Mouse (Mus musculus): ENCODE measurements around the gene Slc39a5. TPM values are rescaled to one million over a fixed set of nuclear protein-coding genes. Genes with fewer than 3 reads are reported as not detected.

Slc39a5 gene
- 0.44 TPM in 1 of 2 replicates, not detected in the other for polyA plus RNA-seq (2014; fragmentation: Nextera tagmentation; extraction: Ambion mirVana)

- Histone ChIP-seq H3K4me1 (ENCODE audit: control insufficient read depth, insufficient read depth, low read length) (no peaks in the 10 kb centered on the region; the same call in 1 of the 2 replicates), H3K27ac (ENCODE audit: low read depth, low read length) (no peak within 1 kb of the TSS), H3K36me3 (ENCODE audit: control insufficient read depth, insufficient read depth, low read length) (peaks cover 5% of the 10 kb centered on the region; the same call in 1 of the 2 replicates), H3K27me3 (ENCODE audit: control insufficient read depth, insufficient read depth, low read length) (no peaks in the 10 kb centered on the region), H3K9ac (replicated peaks; ENCODE audit: low read depth, low read length) (no peak within 1 kb of the TSS), H3K4me3 (ENCODE audit: low read depth, low read length) (no peak within 1 kb of the TSS), H3K9me3 (ENCODE audit: control insufficient read depth, low read length) (no peaks in the 10 kb centered on the region), H3K4me2 (ENCODE audit: low read depth, low read length) (no peak within 1 kb of the TSS)
- ATAC-seq (ENCODE audit: low read depth) = no peak
- WGBS = 34% methylated on average over 2 of the region's 2 CpGs
Observed at GRCm38 (mm10) chr10:128401056-128401455, at the start of gene Slc39a5. TSS of gene Slc39a5 (minus strand) at chr10:128401229.

- Histone ChIP-seq H3K27ac (ENCODE audit: low read depth, low read length) (no peak overlapping the region), H3K9me3 (ENCODE audit: control insufficient read depth, low read length) (no peaks in the 10 kb centered on the region), H3K4me1 (ENCODE audit: control insufficient read depth, insufficient read depth, low read length) (no peaks in the 10 kb centered on the region), H3K9ac (replicated peaks; ENCODE audit: low read depth, low read length) (no peak overlapping the region), H3K4me2 (ENCODE audit: low read depth, low read length) (no peak overlapping the region), H3K36me3 (ENCODE audit: control insufficient read depth, insufficient read depth, low read length) (peaks cover 10% of the 10 kb centered on the region; the same call in 1 of the 2 replicates), H3K27me3 (ENCODE audit: control insufficient read depth, insufficient read depth, low read length) (no peaks in the 10 kb centered on the region), H3K4me3 (ENCODE audit: low read depth, low read length) (no peak overlapping the region)
- WGBS = 79% methylated on average over 4 of the region's 4 CpGs
- no peak for ATAC-seq (ENCODE audit: low read depth)
Observed at GRCm38 (mm10) chr10:128445407-128445806, 44.4 kb upstream of the Slc39a5 start.

GRCm38 (mm10) chr10:128444354-128444753 is 43.3 kb upstream of the Slc39a5 start:
- H3K4me2 ChIP-seq (ENCODE audit: low read depth, low read length) = no peak overlapping the region
- no peak overlapping the region for H3K9ac ChIP-seq (replicated peaks; ENCODE audit: low read depth, low read length)
- no peaks in the 10 kb centered on the region for H3K9me3 ChIP-seq (ENCODE audit: control insufficient read depth, low read length)
- no peaks in the 10 kb centered on the region for H3K27me3 ChIP-seq (ENCODE audit: control insufficient read depth, insufficient read depth, low read length)
- H3K4me1 ChIP-seq (ENCODE audit: control insufficient read depth, insufficient read depth, low read length) = no peaks in the 10 kb centered on the region
- H3K27ac ChIP-seq (ENCODE audit: low read depth, low read length) = no peak overlapping the region
- H3K4me3 ChIP-seq (ENCODE audit: low read depth, low read length) = no peak overlapping the region
- WGBS = 79% methylated on average over 6 of the region's 6 CpGs
- ATAC-seq (ENCODE audit: low read depth) = no peak
- H3K36me3 ChIP-seq (ENCODE audit: control insufficient read depth, insufficient read depth, low read length) = peaks cover 20% of the 10 kb centered on the region

GRCm38 (mm10) chr10:128442718-128443117 is 41.7 kb upstream of the Slc39a5 start:
- no peak overlapping the region for H3K4me3 ChIP-seq (ENCODE audit: low read depth, low read length)
- H3K4me2 ChIP-seq (ENCODE audit: low read depth, low read length) = no peak overlapping the region
- 85% methylated on average over 1 of the region's 1 CpGs for WGBS
- no peak overlapping the region for H3K9ac ChIP-seq (replicated peaks; ENCODE audit: low read depth, low read length)
- no peaks in the 10 kb centered on the region for H3K27me3 ChIP-seq (ENCODE audit: control insufficient read depth, insufficient read depth, low read length)
- no peak for ATAC-seq (ENCODE audit: low read depth)
- no peak overlapping the region for H3K27ac ChIP-seq (ENCODE audit: low read depth, low read length)
- no peaks in the 10 kb centered on the region for H3K4me1 ChIP-seq (ENCODE audit: control insufficient read depth, insufficient read depth, low read length)
- H3K9me3 ChIP-seq (ENCODE audit: control insufficient read depth, low read length) = no peaks in the 10 kb centered on the region
- H3K36me3 ChIP-seq (ENCODE audit: control insufficient read depth, insufficient read depth, low read length) = peaks cover 34% of the 10 kb centered on the region

- H3K9ac ChIP-seq (replicated peaks; ENCODE audit: low read depth, low read length) = no peak overlapping the region
- H3K9me3 ChIP-seq (ENCODE audit: control insufficient read depth, low read length) = no peaks in the 10 kb centered on the region
- no peaks in the 10 kb centered on the region for H3K4me1 ChIP-seq (ENCODE audit: control insufficient read depth, insufficient read depth, low read length)
- no peak for ATAC-seq (ENCODE audit: low read depth)
- H3K36me3 ChIP-seq (ENCODE audit: control insufficient read depth, insufficient read depth, low read length) = peaks cover 44% of the 10 kb centered on the region
- H3K4me3 ChIP-seq (ENCODE audit: low read depth, low read length) = no peak overlapping the region
- H3K27ac ChIP-seq (ENCODE audit: low read depth, low read length) = no peak overlapping the region
- H3K4me2 ChIP-seq (ENCODE audit: low read depth, low read length) = no peak overlapping the region
- WGBS = 87% methylated on average over 10 of the region's 10 CpGs
- H3K27me3 ChIP-seq (ENCODE audit: control insufficient read depth, insufficient read depth, low read length) = no peaks in the 10 kb centered on the region
Observed at GRCm38 (mm10) chr10:128441324-128442119, 40.5 kb upstream of the Slc39a5 start.

GRCm38 (mm10) chr10:128440407-128440806 is 39.4 kb upstream of the Slc39a5 start:
- Histone ChIP-seq H3K4me2 (ENCODE audit: low read depth, low read length) (no peak overlapping the region), H3K36me3 (ENCODE audit: control insufficient read depth, insufficient read depth, low read length) (peaks cover 54% of the 10 kb centered on the region), H3K27ac (ENCODE audit: low read depth, low read length) (no peak overlapping the region), H3K4me3 (ENCODE audit: low read depth, low read length) (no peak overlapping the region), H3K27me3 (ENCODE audit: control insufficient read depth, insufficient read depth, low read length) (no peaks in the 10 kb centered on the region), H3K4me1 (ENCODE audit: control insufficient read depth, insufficient read depth, low read length) (no peaks in the 10 kb centered on the region), H3K9me3 (ENCODE audit: control insufficient read depth, low read length) (no peaks in the 10 kb centered on the region), H3K9ac (replicated peaks; ENCODE audit: low read depth, low read length) (no peak overlapping the region)
- 65% methylated on average over 10 of the region's 10 CpGs for WGBS
- no peak for ATAC-seq (ENCODE audit: low read depth)

GRCm38 (mm10) chr10:128438675-128439279 is 37.7 kb upstream of the Slc39a5 start:
- Histone ChIP-seq H3K4me1 (ENCODE audit: control insufficient read depth, insufficient read depth, low read length) (no peaks in the 10 kb centered on the region), H3K27ac (ENCODE audit: low read depth, low read length) (no peak overlapping the region), H3K4me2 (ENCODE audit: low read depth, low read length) (no peak overlapping the region), H3K36me3 (ENCODE audit: control insufficient read depth, insufficient read depth, low read length) (peaks cover 58% of the 10 kb centered on the region), H3K9ac (replicated peaks; ENCODE audit: low read depth, low read length) (no peak overlapping the region), H3K9me3 (ENCODE audit: control insufficient read depth, low read length) (no peaks in the 10 kb centered on the region), H3K27me3 (ENCODE audit: control insufficient read depth, insufficient read depth, low read length) (no peaks in the 10 kb centered on the region), H3K4me3 (ENCODE audit: low read depth, low read length) (no peak overlapping the region)
- WGBS = 85% methylated on average over 10 of the region's 10 CpGs
- no peak for ATAC-seq (ENCODE audit: low read depth)

GRCm38 (mm10) chr10:128436376-128436775 is 35.3 kb upstream of the Slc39a5 start:
- H3K36me3 ChIP-seq (ENCODE audit: control insufficient read depth, insufficient read depth, low read length) = peaks cover 57% of the 10 kb centered on the region
- no peak overlapping the region for H3K4me2 ChIP-seq (ENCODE audit: low read depth, low read length)
- no peak for ATAC-seq (ENCODE audit: low read depth)
- H3K4me3 ChIP-seq (ENCODE audit: low read depth, low read length) = no peak overlapping the region
- no peaks in the 10 kb centered on the region for H3K9me3 ChIP-seq (ENCODE audit: control insufficient read depth, low read length)
- H3K9ac ChIP-seq (replicated peaks; ENCODE audit: low read depth, low read length) = no peak overlapping the region
- no peaks in the 10 kb centered on the region for H3K4me1 ChIP-seq (ENCODE audit: control insufficient read depth, insufficient read depth, low read length)
- H3K27ac ChIP-seq (ENCODE audit: low read depth, low read length) = no peak overlapping the region
- 79% methylated on average over 8 of the region's 8 CpGs for WGBS
- H3K27me3 ChIP-seq (ENCODE audit: control insufficient read depth, insufficient read depth, low read length) = no peaks in the 10 kb centered on the region

- Histone ChIP-seq H3K4me3 (ENCODE audit: low read depth, low read length) (no peak overlapping the region), H3K4me2 (ENCODE audit: low read depth, low read length) (no peak overlapping the region), H3K9ac (replicated peaks; ENCODE audit: low read depth, low read length) (no peak overlapping the region), H3K27ac (ENCODE audit: low read depth, low read length) (no peak overlapping the region), H3K9me3 (ENCODE audit: control insufficient read depth, low read length) (no peaks in the 10 kb centered on the region), H3K27me3 (ENCODE audit: control insufficient read depth, insufficient read depth, low read length) (no peaks in the 10 kb centered on the region), H3K4me1 (ENCODE audit: control insufficient read depth, insufficient read depth, low read length) (no peaks in the 10 kb centered on the region), H3K36me3 (ENCODE audit: control insufficient read depth, insufficient read depth, low read length) (peaks cover 53% of the 10 kb centered on the region)
- 87% methylated on average over 5 of the region's 5 CpGs for WGBS
- ATAC-seq (ENCODE audit: low read depth) = no peak
Observed at GRCm38 (mm10) chr10:128435873-128436272, 34.8 kb upstream of the Slc39a5 start.

Measured in neural tube, embryonic 14.5 days (tissue).